Comparison of ENCODE assay signal across 21 mouse cellular contexts in genomic region chr3:20317233-20317632, GRCm38 (mm10). TPM values are rescaled to one million over a fixed set of nuclear protein-coding genes. Genes with fewer than 3 reads are reported as not detected.
"Had no signal": no experiment of that assay in that cellular context is flagged by ENCODE, and none has a peak within 500 bp of the region (broad histone marks: within the 10 kb centered on the region; RNA-seq: fewer than 3 reads in every experiment).

No protein-coding gene starts in this region.

- H3K27ac ChIP-seq: kidney, postnatal 0 days; limb, embryonic 12.5 days; liver, embryonic 13.5 days; lung, embryonic 15.5 days; macrophage; midbrain, embryonic 13.5 days; neural tube, embryonic 12.5 days; stomach, postnatal 0 days had no signal

- DNase-seq: kidney, adult 11 months; kidney, adult 9 months; kidney, postnatal 36 days; layer of hippocampus, adult 9-11 months; liver; liver, embryonic 13.5 days; liver, postnatal 0 days; lung, postnatal 14 days; thymus, postnatal 25 days had no signal

- H3K36me3 ChIP-seq: limb, embryonic 12.5 days; liver, embryonic 13.5 days; lung, embryonic 15.5 days; midbrain, embryonic 13.5 days; neural tube, embryonic 12.5 days had no signal

- H3K27me3 ChIP-seq: limb, embryonic 12.5 days; liver, embryonic 13.5 days; lung, embryonic 15.5 days; megakaryocyte, embryonic 14.5 days; midbrain, embryonic 13.5 days; neural tube, embryonic 12.5 days had no signal

- H3K4me1 ChIP-seq: limb, embryonic 12.5 days; liver, embryonic 13.5 days; lung, embryonic 15.5 days; megakaryocyte, embryonic 14.5 days; neural tube, embryonic 12.5 days had no signal

- H3K9me3 ChIP-seq: limb, embryonic 12.5 days; liver, embryonic 13.5 days; lung, embryonic 15.5 days; midbrain, embryonic 13.5 days; neural tube, embryonic 12.5 days had no signal

- H3K4me3 ChIP-seq: limb, embryonic 12.5 days; liver, embryonic 13.5 days; lung, embryonic 15.5 days; megakaryocyte, embryonic 14.5 days; midbrain, embryonic 13.5 days; myocyte; neural tube, embryonic 12.5 days had no signal

RNA-seq across cellular contexts. Expression of gene Cpb1, which starts 41.7 kb away (rescaled TPM):
- total RNA-seq: left cerebral cortex, postnatal 36 days; neutrophil, adult 5-6 weeks had no signal
- polyA plus RNA-seq: limb, embryonic 12.5 days; liver, postnatal 0 days; macrophage; myocyte; neural tube, embryonic 12.5 days had no signal

RNA-seq across cellular contexts. Expression of gene Agtr1b, which starts 49.7 kb away (rescaled TPM):
- total RNA-seq: layer of hippocampus, adult 18-20 months; left cerebral cortex, postnatal 36 days; neutrophil, adult 5-6 weeks had no signal
- polyA plus RNA-seq: limb, embryonic 12.5 days; liver, embryonic 13.5 days; liver, postnatal 0 days; macrophage; midbrain, embryonic 13.5 days; myocyte had no signal
